Mouse (Mus musculus) liver, embryonic 11.5 days (tissue): Measurements from ENCODE around the gene Slc41a1. TPM values are rescaled to one million over a fixed set of nuclear protein-coding genes. Genes with fewer than 3 reads are reported as not detected.

Experiments used
- ATAC-seq: fragments of 200-750 bp; cut with Nextera tagmentation; replicated peaks from 2 replicates; pipeline ENCODE4 v1.8.0; 2017; ENCODE audit warnings: moderate number of reproducible peaks, mild to moderate bottlenecking, moderate TSS enrichment, moderate library complexity; ENCODE audit not compliant: low FRiP score
- DNase-seq: peaks from one replicate; pipeline ENCODE4 v3.0.0-alpha.2; 2017; ENCODE audit warnings: low spot score
- H3K27ac ChIP-seq: fragments of 300-500 bp; sonication (generic); 2 replicates; pipeline ENCODE4 v1.5.1; 2014; ENCODE audit warnings: mild to moderate bottlenecking, low read depth, low read length, control low read depth
- H3K27me3 ChIP-seq: fragments of 300-500 bp; sonication (generic); replicated peaks from 2 replicates; pipeline ENCODE4 v1.6.1; 2014; ENCODE audit warnings: low read length, mixed read lengths; ENCODE audit not compliant: control insufficient read depth, insufficient read depth
- H3K36me3 ChIP-seq: fragments of 300-500 bp; sonication (generic); 2 replicates; pipeline ENCODE4 v1.6.1; 2014; ENCODE audit warnings: mild to moderate bottlenecking, low read length, moderate library complexity, mixed read lengths; ENCODE audit not compliant: control insufficient read depth, insufficient read depth
- H3K4me1 ChIP-seq: fragments of 300-500 bp; sonication (generic); replicated peaks from 2 replicates; pipeline ENCODE4 v1.6.1; 2014; ENCODE audit warnings: low read length, mixed read lengths; ENCODE audit not compliant: control insufficient read depth, insufficient read depth
- H3K4me2 ChIP-seq: fragments of 300-500 bp; sonication (generic); 2 replicates; pipeline ENCODE4 v1.6.1; 2014; ENCODE audit warnings: mild to moderate bottlenecking, control low read depth, moderate library complexity
- H3K4me3 ChIP-seq: fragments of 300-500 bp; sonication (generic); 2 replicates; pipeline ENCODE4 v1.5.1; 2014; ENCODE audit warnings: low read depth, low read length, control low read depth
- H3K9ac ChIP-seq: fragments of 300-500 bp; sonication (generic); 2 replicates; pipeline ENCODE4 v1.6.1; 2014; ENCODE audit warnings: low read depth, low read length, control low read depth
- H3K9me3 ChIP-seq: fragments of 300-500 bp; sonication (generic); 2 replicates; pipeline ENCODE4 v1.6.1; 2016; ENCODE audit warnings: low read length, inconsistent platforms, mixed read lengths; ENCODE audit not compliant: control insufficient read depth
- WGBS: fragments of 180-500 bp; shearing (Covaris S2); extraction: QIAGEN DNeasy Blood & Tissue Kit; methylation state at CpG from one replicate; pipeline ENCODE4 v1.1.7; 2014; 5-methylcytosine and 5-hydroxymethylcytosine counted together
- polyA plus RNA-seq: library from polyadenylated mRNA; unstranded; fragments of >200 nt; fragmentation: Nextera tagmentation; extraction: Ambion mirVana; gene quantifications from 2 replicates; pipeline ENCODE4 v1.2.1, GENCODE M21; 2014

Gene Slc41a1
- polyA plus RNA-seq, 1 experiment from 2014 or later: 5.2 TPM

DNA sequence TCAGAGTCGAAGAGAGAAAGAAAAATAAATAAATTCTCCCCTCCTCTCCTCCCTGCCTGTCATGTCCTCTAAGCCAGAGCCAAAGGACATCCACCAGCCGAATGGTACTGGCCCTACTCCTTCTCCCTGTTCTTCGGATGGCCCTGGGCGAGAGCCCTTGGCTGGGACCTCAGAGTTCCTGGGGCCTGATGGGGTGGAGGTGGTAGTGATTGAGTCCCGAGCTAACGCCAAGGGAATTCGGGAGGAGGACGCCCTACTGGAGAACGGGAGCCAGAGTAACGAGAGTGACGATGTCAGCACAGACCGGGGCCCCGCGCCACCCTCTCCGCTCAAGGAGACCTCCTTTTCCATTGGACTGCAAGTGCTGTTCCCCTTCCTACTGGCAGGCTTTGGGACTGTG lies 3.3 kb downstream of the Slc41a1 start:
- H3K4me1 ChIP-seq: peaks cover 3% of the 10 kb centered on the region; the same call in 1 of the 2 replicates
- peaks cover 5% of the 10 kb centered on the region for H3K36me3 ChIP-seq
- no peak overlapping the region for H3K4me3 ChIP-seq
- no peaks in the 10 kb centered on the region for H3K9me3 ChIP-seq
- no peaks in the 10 kb centered on the region for H3K27me3 ChIP-seq
- H3K9ac ChIP-seq: no peak overlapping the region
- DNase-seq (no peak), ATAC-seq (no peak)
- whole genome bisulfite sequencing: 85% methylated on average over 15 of the region's 15 CpGs
- H3K27ac ChIP-seq: no peak overlapping the region
- no peak overlapping the region for H3K4me2 ChIP-seq

DNA sequence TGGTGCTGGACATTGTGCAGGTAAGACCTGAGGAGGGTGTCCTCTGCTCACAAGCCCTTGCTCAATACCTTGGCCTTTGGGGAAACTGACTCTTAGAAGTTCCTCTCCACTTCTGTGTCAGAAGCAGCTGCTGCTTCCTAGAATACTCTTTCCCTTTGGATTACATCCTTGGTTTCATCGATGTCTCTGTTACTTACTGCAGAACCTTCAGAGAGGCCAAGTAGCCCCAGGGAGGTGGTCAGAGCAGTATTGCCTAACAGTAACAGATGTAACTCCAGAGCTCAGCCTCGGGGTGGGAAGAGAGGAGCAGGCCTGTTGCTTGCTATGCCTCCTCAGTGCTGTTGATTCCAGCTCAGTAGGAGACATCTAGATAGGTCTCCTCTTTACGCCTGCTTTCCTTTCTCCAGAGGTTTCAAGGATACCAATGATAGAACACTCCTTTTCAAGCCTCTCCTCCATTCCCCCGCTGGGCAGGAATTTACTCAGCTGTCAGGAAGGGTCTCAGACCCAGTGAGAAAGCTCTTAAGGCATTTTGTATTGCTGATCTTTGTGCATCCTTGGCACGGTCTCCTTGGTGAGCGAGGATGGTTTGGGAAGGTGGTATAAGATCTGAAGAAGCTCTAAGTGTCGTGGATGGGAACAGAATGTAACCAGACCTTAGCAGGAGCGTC lies 3.8 kb downstream of the Slc41a1 start:
- no peak overlapping the region for H3K4me2 ChIP-seq
- no peak overlapping the region for H3K27ac ChIP-seq
- no peaks in the 10 kb centered on the region for H3K9me3 ChIP-seq
- H3K4me3 ChIP-seq: no peak overlapping the region
- DNase-seq (no peak), ATAC-seq (no peak)
- no peak overlapping the region for H3K9ac ChIP-seq
- H3K27me3 ChIP-seq: no peaks in the 10 kb centered on the region
- 78% methylated on average over 8 of the region's 8 CpGs for WGBS
- peaks cover 5% of the 10 kb centered on the region for H3K36me3 ChIP-seq
- peaks cover 3% of the 10 kb centered on the region; the same call in 1 of the 2 replicates for H3K4me1 ChIP-seq

DNA sequence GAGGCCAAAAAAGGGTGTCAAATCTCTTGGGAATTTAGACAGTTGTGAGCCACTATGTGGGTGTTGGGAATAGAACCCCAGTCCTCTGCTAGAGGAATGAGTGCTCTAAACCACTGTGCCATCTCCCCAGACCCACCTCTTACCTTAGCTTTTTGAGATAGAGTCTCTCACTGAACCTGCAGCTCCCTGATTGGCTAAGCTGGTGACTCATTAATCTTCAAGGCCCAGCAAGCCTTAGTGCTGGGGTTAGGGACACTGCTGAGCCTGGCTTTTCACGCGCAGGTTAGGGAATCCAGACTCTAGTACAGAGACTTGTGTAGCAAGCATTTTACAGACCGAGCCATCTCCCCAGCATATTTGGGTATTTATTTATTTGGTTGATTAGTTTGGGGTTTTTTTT lies 9.7 kb downstream of the Slc41a1 start:
- WGBS: 76% methylated on average over 3 of the region's 3 CpGs
- DNase-seq (no peak), ATAC-seq (no peak)
- peaks cover 4% of the 10 kb centered on the region; the same call in 1 of the 2 replicates for H3K36me3 ChIP-seq
- H3K9ac ChIP-seq: no peak overlapping the region
- no peaks in the 10 kb centered on the region for H3K9me3 ChIP-seq
- H3K4me3 ChIP-seq: no peak overlapping the region
- no peaks in the 10 kb centered on the region for H3K27me3 ChIP-seq
- H3K4me2 ChIP-seq: no peak overlapping the region
- H3K27ac ChIP-seq: no peak overlapping the region
- no peaks in the 10 kb centered on the region for H3K4me1 ChIP-seq

DNA sequence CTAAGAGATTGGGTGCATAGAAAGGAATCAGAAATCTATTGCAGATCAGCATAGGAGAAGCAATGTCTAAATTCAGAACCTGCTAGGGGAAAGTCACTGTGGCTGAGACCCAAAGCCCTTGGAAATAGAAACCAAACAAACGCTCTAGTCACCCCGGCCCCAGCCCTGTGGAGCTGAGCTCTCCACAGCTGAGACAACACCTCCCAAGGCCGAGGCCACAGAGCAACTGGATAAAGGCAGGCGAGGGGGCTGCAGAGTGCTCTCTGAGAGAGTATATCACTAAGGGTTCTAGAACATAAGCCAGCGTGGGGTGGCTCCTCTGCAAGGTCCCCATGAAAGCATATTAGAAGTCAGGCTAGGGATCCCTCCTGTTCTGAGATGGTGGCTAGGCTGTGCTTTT lies 11.2 kb downstream of the Slc41a1 start:
- Histone ChIP-seq H3K27ac (no peak overlapping the region), H3K27me3 (no peaks in the 10 kb centered on the region), H3K9ac (no peak overlapping the region), H3K9me3 (no peaks in the 10 kb centered on the region), H3K36me3 (peaks cover 6% of the 10 kb centered on the region; the same call in 1 of the 2 replicates), H3K4me1 (no peaks in the 10 kb centered on the region), H3K4me3 (no peak overlapping the region), H3K4me2 (no peak overlapping the region)
- no peak for ATAC-seq
- WGBS: 77% methylated on average over 5 of the region's 5 CpGs
- DNase-seq: no peak

DNA sequence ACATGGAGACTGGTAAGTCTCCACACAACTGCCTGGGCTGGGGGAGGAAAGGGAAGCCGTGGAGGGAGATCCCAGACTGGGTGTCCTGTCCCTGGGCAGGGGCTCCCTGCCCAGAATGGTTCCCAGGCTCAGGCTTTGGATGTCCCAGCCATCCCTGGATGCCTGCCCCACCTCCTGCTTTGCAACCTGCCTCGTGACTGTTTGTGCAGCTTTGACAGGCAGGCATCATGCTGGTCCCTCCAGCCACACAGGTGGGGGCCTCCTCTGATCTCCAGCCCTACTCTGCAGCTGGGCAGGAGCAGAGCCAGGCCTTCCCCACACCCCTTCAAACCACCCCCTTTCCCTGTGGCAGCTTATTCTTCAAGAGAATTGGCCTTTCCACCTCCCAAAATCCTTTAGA lies 12.0 kb downstream of the Slc41a1 start:
- Histone ChIP-seq H3K27me3 (no peaks in the 10 kb centered on the region), H3K4me3 (no peak overlapping the region), H3K36me3 (peaks cover 6% of the 10 kb centered on the region; the same call in 1 of the 2 replicates), H3K27ac (no peak overlapping the region), H3K9me3 (no peaks in the 10 kb centered on the region), H3K4me2 (no peak overlapping the region), H3K9ac (no peak overlapping the region), H3K4me1 (no peaks in the 10 kb centered on the region)
- DNase-seq (no peak), ATAC-seq (no peak)
- 74% methylated on average over 2 of the region's 2 CpGs for WGBS

DNA sequence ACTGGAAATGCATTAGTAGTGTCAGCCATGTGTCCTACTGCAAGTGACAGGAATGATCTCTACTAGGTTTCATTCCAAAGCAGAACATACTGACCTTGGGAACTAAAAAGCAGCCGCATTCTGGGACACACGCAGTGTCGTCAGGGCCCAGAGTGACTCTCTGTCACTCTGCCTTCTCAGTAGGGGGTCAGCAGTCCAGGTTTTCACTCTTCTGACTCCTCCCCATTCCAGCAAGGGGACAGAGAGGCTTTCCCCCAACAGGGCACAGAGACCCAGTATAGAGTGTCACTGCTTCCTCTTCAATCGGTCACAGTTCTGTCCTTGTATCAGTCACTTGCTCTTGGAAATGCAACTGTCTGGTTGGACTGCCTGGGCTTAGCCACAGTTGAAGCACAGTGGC lies 14.9 kb downstream of the Slc41a1 start:
- no peak overlapping the region for H3K4me2 ChIP-seq
- no peak for ATAC-seq
- no peaks in the 10 kb centered on the region; the same call in 1 of the 2 replicates for H3K4me1 ChIP-seq
- no peak overlapping the region for H3K4me3 ChIP-seq
- H3K9ac ChIP-seq: no peak overlapping the region
- H3K36me3 ChIP-seq: peaks cover 9% of the 10 kb centered on the region; the same call in 1 of the 2 replicates
- WGBS: 92% methylated on average over 4 of the region's 4 CpGs
- H3K27ac ChIP-seq: no peak overlapping the region
- H3K27me3 ChIP-seq: no peaks in the 10 kb centered on the region
- DNase-seq: no peak
- H3K9me3 ChIP-seq: no peaks in the 10 kb centered on the region

DNA sequence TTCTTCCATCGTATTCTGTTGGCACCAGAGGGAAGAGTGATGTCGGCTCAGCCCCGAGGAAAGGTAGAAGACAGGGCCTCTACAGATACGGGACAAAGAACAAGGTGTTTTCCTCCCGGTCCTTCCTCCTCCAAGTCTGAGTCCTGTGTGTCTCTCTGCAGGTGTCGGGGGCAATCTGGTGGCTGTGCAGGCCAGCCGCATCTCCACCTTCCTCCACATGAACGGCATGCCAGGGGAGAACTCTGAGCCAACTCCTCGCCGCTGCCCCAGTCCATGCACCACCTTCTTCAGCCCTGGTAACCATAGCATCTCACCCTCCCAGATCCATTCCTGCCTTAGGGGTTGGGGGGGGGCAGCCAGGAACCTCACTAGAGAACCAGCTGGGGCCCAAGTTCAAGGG lies 16.5 kb downstream of the Slc41a1 start:
- DNase-seq (no peak), ATAC-seq (no peak)
- H3K4me1 ChIP-seq: no peaks in the 10 kb centered on the region; the same call in 1 of the 2 replicates
- 91% methylated on average over 10 of the region's 10 CpGs for WGBS
- peaks cover 9% of the 10 kb centered on the region; the same call in 1 of the 2 replicates for H3K36me3 ChIP-seq
- no peak overlapping the region for H3K4me2 ChIP-seq
- no peak overlapping the region for H3K9ac ChIP-seq
- no peaks in the 10 kb centered on the region for H3K9me3 ChIP-seq
- H3K4me3 ChIP-seq: no peak overlapping the region
- no peak overlapping the region for H3K27ac ChIP-seq
- no peaks in the 10 kb centered on the region for H3K27me3 ChIP-seq

DNA sequence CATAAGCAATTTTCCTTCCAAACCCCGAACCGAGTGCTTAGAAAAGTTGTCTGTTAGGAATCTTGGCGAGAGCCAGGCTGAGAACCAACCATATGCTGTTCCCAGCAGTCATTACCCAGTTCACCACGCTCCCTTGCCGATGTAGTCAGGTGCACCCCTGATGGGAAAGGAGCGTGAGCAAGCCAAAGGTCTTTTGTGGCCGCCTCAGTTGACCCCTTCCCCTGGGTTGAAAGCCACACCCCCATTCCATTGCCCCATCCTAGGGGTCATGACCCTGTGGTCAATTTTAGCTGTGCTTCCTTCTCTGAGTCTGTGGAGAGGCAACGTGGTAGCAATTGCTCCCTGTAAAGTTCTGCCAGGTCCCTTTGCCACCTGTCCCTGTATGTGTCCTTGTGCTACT lies 17.6 kb downstream of the Slc41a1 start:
- H3K9me3 ChIP-seq: no peaks in the 10 kb centered on the region
- no peak for DNase-seq
- no peak overlapping the region for H3K4me2 ChIP-seq
- peak; percentile 43; the same call in 1 of the 2 replicates for ATAC-seq
- H3K27me3 ChIP-seq: no peaks in the 10 kb centered on the region
- H3K4me1 ChIP-seq: no peaks in the 10 kb centered on the region; the same call in 1 of the 2 replicates
- no peak overlapping the region for H3K27ac ChIP-seq
- H3K4me3 ChIP-seq: no peak overlapping the region
- WGBS: 81% methylated on average over 8 of the region's 8 CpGs
- H3K9ac ChIP-seq: no peak overlapping the region
- H3K36me3 ChIP-seq: peaks cover 6% of the 10 kb centered on the region; the same call in 1 of the 2 replicates

DNA sequence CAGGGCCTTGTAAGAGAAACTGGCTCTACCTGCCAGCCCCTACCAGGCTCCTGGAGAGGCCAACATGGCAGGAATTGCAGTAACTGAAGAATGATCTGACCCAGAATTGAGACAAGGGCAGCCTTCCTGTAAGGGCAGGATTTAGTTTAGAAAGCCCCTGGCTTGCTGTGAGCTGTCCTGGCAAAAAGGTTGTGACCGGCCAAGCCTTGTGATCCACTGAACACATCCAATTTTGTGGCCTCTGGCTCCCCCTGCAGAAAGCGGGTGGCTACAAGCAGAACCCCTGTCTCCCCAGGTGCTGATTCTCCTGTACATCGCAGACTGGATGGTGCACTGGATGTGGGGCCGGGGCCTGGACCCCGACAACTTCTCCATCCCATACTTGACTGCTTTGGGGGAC lies 19.0 kb downstream of the Slc41a1 start:
- no peak overlapping the region for H3K4me3 ChIP-seq
- H3K4me1 ChIP-seq: no peaks in the 10 kb centered on the region; the same call in 1 of the 2 replicates
- DNase-seq: peak; percentile 41
- H3K36me3 ChIP-seq: peaks cover 6% of the 10 kb centered on the region; the same call in 1 of the 2 replicates
- 81% methylated on average over 5 of the region's 5 CpGs for WGBS
- no peak overlapping the region for H3K9ac ChIP-seq
- no peak overlapping the region for H3K27ac ChIP-seq
- H3K27me3 ChIP-seq: no peaks in the 10 kb centered on the region
- H3K4me2 ChIP-seq: no peak overlapping the region
- ATAC-seq: no peak
- H3K9me3 ChIP-seq: no peaks in the 10 kb centered on the region
